Mouse (Mus musculus): ENCODE data around the gene Hist1h4f. TPM values are rescaled to one million over a fixed set of nuclear protein-coding genes. Genes with fewer than 3 reads are reported as not detected.
A peak's percentile ranks its signal among the peaks of the same experiment; 100 is the strongest.

Hist1h4f gene
- polyA plus RNA-seq, 1 experiment = 1.4 TPM

DNA sequence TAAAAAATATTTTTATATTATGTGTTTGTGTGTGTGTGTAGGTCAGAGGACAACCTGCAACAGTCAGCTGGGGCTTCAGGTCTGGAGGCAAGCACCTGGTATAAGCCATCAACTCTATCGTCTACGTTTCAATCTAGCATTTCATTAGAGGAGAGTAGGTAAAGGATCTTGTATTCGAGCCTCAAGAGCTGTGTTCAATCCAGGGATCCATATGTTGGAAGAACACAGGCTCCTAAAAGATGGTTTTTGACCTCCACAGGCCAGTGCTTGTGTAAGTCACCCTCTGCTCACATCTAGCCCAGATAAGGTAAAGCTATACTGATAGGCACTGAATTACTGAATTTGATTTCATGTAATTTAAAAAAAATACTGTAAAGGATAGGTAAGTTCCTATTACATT, 5.5 kb upstream of the Hist1h4f start:
- no peak for DNase-seq
- Histone ChIP-seq H3K4me1 (ENCODE audit: control insufficient read depth, insufficient read depth, low read length) (no peaks in the 10 kb centered on the region), H3K27me3 (replicated peaks; ENCODE audit: control insufficient read depth, insufficient read depth, low read length) (no peaks in the 10 kb centered on the region), H3K27ac (ENCODE audit: insufficient read depth, low read depth, low read length) (no peak overlapping the region), H3K36me3 (ENCODE audit: control insufficient read depth, insufficient read depth, low read length) (no peaks in the 10 kb centered on the region), H3K4me3 (ENCODE audit: insufficient read depth, low read depth, low read length) (no peak overlapping the region)
- TF ChIP-seq CTCF (conservative IDR thresholded peaks at IDR 0.05; ENCODE audit: insufficient read depth, insufficient read length, low read depth, low read length) = no peak
- TF ChIP-seq POLR2A (IDR thresholded peaks at IDR 0.05; ENCODE audit: low read depth, low read length) = no peak
- 71% methylated on average over 3 of the region's 3 CpGs for WGBS

DNA sequence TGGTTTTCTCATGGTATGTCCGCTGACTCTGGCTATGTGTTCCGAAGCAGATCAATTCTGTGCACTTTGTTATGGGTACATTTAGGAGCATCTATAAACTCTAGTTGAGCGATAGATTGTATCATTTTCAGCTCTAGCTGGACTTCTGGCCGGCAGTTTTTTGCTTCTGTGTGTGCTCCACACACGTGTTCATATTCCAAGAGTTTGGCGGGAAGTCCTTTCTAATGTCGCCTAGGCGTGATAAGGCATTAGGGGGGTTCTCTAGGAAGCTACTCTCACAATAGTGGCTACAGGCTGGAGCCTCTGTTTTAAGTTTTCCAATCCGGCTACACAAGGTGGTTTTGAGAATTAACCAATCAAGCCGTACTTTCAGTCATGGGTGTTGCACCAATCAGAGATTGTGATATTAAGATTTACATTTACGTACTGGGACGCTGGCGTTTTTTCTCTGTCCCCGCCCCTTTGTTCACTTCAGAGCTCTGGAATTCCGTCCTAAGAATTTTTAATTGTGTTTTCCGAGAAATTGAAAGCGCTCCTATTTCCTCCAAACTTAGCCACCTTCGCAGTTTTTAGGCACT, 4.5 kb upstream of the Hist1h4f start:
- H3K27me3 ChIP-seq (replicated peaks; ENCODE audit: control insufficient read depth, insufficient read depth, low read length) = no peaks in the 10 kb centered on the region
- DNase-seq = peak; percentile 91
- peak overlapping the region; percentile 52 for H3K4me3 ChIP-seq (ENCODE audit: insufficient read depth, low read depth, low read length)
- no peaks in the 10 kb centered on the region for H3K4me1 ChIP-seq (ENCODE audit: control insufficient read depth, insufficient read depth, low read length)
- TF ChIP-seq POLR2A (IDR thresholded peaks at IDR 0.05; ENCODE audit: low read depth, low read length) = no peak
- TF ChIP-seq CTCF (conservative IDR thresholded peaks at IDR 0.05; ENCODE audit: insufficient read depth, insufficient read length, low read depth, low read length) = no peak
- no peaks in the 10 kb centered on the region for H3K36me3 ChIP-seq (ENCODE audit: control insufficient read depth, insufficient read depth, low read length)
- WGBS = under 1% methylated on average over 18 of the region's 18 CpGs
- peak overlapping the region; percentile 84 for H3K27ac ChIP-seq (ENCODE audit: insufficient read depth, low read depth, low read length)

DNA sequence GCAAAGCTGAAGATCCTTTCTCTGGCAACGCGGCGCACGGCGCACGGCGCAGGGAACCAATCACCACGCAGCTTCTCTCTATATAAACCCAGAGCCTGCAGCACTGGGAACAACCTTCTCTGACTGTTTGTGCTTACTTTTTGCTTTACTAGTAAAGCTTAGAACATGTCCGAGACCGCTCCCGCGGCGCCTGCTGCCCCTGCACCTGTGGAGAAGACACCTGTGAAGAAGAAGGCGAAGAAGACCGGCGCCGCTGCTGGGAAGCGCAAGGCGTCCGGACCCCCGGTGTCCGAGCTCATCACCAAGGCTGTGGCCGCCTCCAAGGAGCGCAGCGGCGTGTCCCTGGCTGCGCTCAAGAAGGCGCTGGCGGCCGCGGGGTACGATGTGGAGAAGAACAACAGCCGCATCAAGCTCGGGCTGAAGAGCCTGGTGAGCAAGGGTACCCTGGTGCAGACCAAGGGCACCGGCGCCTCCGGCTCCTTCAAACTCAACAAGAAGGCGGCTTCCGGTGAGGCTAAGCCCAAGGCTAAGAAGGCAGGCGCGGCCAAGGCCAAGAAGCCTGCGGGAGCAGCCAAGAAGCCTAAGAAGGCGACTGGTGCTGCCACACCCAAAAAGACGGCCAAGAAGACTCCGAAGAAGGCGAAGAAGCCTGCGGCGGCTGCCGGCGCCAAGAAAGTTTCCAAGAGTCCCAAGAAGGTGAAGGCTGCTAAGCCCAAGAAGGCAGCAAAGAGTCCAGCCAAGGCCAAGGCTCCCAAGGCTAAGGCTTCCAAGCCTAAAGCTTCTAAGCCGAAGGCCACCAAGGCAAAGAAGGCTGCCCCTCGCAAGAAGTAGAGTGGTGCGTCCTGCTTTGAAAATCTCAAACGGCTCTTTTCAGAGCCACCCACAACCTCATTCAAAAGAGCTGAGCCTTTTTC, 3.7 kb upstream of the Hist1h4f start:
- H3K27me3 ChIP-seq (replicated peaks; ENCODE audit: control insufficient read depth, insufficient read depth, low read length) = no peaks in the 10 kb centered on the region
- WGBS = under 1% methylated on average over 54 of the region's 54 CpGs
- no peaks in the 10 kb centered on the region for H3K36me3 ChIP-seq (ENCODE audit: control insufficient read depth, insufficient read depth, low read length)
- no peaks in the 10 kb centered on the region for H3K4me1 ChIP-seq (ENCODE audit: control insufficient read depth, insufficient read depth, low read length)
- H3K27ac ChIP-seq (ENCODE audit: insufficient read depth, low read depth, low read length) = peak overlapping the region; percentile 66; the same call in 1 of the 2 replicates
- DNase-seq = peak; percentile 73
- peak; percentile 15 for TF ChIP-seq POLR2A (IDR thresholded peaks at IDR 0.05; ENCODE audit: low read depth, low read length)
- TF ChIP-seq CTCF (conservative IDR thresholded peaks at IDR 0.05; ENCODE audit: insufficient read depth, insufficient read length, low read depth, low read length) = no peak
- H3K4me3 ChIP-seq (ENCODE audit: insufficient read depth, low read depth, low read length) = peak overlapping the region; percentile 52

DNA sequence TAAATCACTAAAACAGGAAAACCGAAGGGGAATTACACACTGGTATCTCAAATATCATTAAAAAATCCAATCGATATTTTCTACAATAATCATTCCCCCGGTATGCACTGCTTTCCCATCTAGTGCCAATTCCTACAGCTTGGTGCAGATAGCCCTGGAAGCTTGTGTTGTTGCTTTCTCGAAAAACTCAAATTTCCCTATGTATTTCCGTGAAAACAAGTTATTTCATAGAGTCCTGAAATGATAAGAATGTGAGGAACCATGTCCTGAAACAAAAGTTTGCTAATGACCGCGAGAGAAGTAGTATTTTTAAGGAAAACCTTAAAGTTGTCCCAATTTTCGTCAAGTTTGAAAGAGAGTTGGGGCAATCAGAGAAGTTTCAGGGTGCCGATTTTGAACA, 2.9 kb upstream of the Hist1h4f start:
- Histone ChIP-seq H3K27ac (ENCODE audit: insufficient read depth, low read depth, low read length) (no peak overlapping the region), H3K36me3 (ENCODE audit: control insufficient read depth, insufficient read depth, low read length) (no peaks in the 10 kb centered on the region), H3K27me3 (replicated peaks; ENCODE audit: control insufficient read depth, insufficient read depth, low read length) (no peaks in the 10 kb centered on the region), H3K4me1 (ENCODE audit: control insufficient read depth, insufficient read depth, low read length) (no peaks in the 10 kb centered on the region), H3K4me3 (ENCODE audit: insufficient read depth, low read depth, low read length) (peak overlapping the region; percentile 52; the same call in 1 of the 2 replicates)
- no peak for DNase-seq
- WGBS = 18% methylated on average over 9 of the region's 9 CpGs
- TF ChIP-seq CTCF (conservative IDR thresholded peaks at IDR 0.05; ENCODE audit: insufficient read depth, insufficient read length, low read depth, low read length) (no peak), POLR2A (IDR thresholded peaks at IDR 0.05; ENCODE audit: low read depth, low read length) (no peak)

DNA sequence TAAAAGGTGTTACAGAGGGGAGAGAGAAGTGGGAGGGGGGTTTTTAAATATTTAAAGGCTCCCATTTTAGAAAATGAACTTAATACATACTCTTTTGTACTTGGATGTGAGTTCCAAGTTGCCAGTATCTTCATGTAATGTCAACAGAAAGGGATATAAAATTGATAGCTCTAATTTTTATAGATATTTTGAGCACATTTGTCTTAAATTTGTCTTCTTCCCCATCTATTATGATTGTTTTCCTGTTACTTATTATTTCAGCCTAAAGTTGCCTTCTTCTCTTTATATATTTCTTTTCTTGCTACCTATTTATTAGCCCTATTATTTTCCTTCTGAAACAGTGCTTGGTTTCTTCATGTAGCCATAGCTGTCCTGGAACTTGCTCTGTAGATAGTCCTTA, 1.5 kb upstream of the Hist1h4f start, which contains the start of gene Hist1h1d:
Gene Hist1h1d (plus strand): TSS at position 301 of the 400 bp plus-strand sequence.
- Histone ChIP-seq H3K36me3 (ENCODE audit: control insufficient read depth, insufficient read depth, low read length) (no peaks in the 10 kb centered on the region), H3K4me3 (ENCODE audit: insufficient read depth, low read depth, low read length) (no peak within 1 kb of the TSS), H3K4me1 (ENCODE audit: control insufficient read depth, insufficient read depth, low read length) (no peaks in the 10 kb centered on the region), H3K27ac (ENCODE audit: insufficient read depth, low read depth, low read length) (no peak within 1 kb of the TSS), H3K27me3 (replicated peaks; ENCODE audit: control insufficient read depth, insufficient read depth, low read length) (no peaks in the 10 kb centered on the region)
- TF ChIP-seq POLR2A (IDR thresholded peaks at IDR 0.05; ENCODE audit: low read depth, low read length) = no peak
- no peak for TF ChIP-seq CTCF (conservative IDR thresholded peaks at IDR 0.05; ENCODE audit: insufficient read depth, insufficient read length, low read depth, low read length)
- no peak for DNase-seq

DNA sequence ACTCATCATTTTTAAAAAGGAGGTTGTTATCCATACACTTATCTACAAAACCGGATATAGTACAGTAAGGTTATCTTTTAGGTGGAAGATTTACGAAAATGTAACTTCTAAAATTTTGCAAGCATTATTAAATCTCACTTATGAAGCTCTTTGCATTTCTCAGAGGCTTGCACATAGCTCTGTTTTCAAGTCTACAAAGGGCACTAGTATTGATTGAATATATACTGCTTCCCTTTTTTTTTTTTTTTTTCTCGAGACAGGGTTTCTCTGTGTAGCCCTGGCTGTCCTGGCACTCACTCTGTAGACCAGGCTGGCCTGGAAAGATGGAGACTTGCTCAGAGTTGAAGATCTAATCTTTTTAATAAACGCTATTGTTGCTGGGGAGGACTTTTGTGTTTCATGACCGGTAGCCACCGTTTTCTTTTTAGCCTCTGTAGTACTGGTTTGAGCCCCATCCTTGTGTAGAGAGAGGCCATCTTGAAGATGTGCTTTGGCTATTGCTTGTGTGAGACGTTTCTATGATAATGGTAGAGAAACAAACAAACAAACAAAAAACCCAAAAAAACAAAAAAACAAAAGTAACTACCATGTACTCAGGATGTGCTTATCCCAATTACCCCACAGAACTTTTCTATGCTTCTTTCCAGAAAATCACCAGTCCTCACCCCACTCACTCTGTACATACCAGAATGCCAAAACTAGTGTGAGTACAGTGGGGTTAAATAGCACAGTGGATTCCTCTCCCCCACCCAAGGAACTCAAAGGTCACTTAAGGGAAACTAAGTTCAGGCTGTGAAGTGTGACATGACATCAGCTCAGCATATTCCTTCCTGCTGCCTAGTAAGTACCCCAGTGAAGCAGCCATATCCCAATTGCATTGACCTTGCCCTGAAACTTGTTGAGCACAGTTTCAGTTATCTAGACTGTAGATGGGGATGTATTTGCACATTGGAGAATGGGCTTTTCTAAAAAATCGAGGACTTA, 775 bp upstream of the Hist1h4f start:
- Histone ChIP-seq H3K27me3 (replicated peaks; ENCODE audit: control insufficient read depth, insufficient read depth, low read length) (no peaks in the 10 kb centered on the region), H3K27ac (ENCODE audit: insufficient read depth, low read depth, low read length) (no peak overlapping the region), H3K4me1 (ENCODE audit: control insufficient read depth, insufficient read depth, low read length) (no peaks in the 10 kb centered on the region), H3K36me3 (ENCODE audit: control insufficient read depth, insufficient read depth, low read length) (no peaks in the 10 kb centered on the region), H3K4me3 (ENCODE audit: insufficient read depth, low read depth, low read length) (no peak overlapping the region; the same call in 1 of the 2 replicates)
- WGBS = 55% methylated on average over 8 of the region's 8 CpGs
- no peak for TF ChIP-seq CTCF (conservative IDR thresholded peaks at IDR 0.05; ENCODE audit: insufficient read depth, insufficient read length, low read depth, low read length)
- TF ChIP-seq POLR2A (IDR thresholded peaks at IDR 0.05; ENCODE audit: low read depth, low read length) = no peak
- no peak for DNase-seq

Data from kidney, adult 2 months (tissue).